In the genomic region with DNA sequence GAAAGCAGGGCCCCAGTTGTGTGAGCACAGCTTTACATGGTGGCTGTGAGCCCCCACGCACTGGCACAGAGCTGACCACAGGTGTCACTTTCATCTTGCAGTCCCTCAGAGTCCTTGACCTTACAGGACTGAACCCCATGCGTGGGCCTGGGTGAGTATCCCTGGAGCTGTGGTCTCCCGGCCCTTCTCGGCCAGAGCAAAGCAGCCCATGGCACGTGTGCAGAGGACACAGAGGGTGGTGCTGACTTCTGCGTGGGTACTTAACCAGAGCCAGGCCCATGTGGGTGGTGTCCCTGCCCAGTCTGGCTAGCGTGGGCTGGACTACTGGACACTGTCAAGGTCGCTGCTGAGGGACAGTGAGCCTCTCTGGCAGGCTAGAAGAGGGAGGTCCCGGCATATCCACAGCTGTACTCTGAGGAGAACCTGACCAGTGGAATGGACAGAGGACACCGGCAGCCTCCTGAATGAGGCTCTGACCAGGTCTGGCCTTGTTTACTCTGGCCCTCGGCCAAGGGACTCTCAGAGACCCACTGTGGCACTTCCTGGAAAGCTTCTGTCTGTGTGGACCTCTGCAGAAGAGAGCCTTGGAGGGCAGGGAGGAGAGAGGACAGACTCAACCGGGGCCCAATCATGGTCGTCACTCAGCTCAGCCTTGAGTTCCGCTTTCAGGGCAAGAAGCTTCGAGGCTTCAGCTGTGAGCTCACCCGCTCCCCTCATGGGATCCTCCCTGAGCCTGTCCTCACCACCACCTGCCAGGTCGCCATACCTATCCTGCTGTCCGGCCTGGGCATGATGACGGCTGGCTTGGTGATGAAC, we compare ENCODE assay signal across 7 mouse cellular contexts. TPM values are rescaled to one million over a fixed set of nuclear protein-coding genes. Genes with fewer than 3 reads are reported as not detected.
A peak's percentile ranks its signal among the peaks of the same experiment; 100 is the strongest.
DNase-seq lines count a peak whose midpoint lies in the region; ATAC-seq lines count a peak whose summit lies in the region.

No protein-coding gene starts in this region.

- H3K4me1 ChIP-seq in heart, embryonic 16.5 days (ENCODE audit: control insufficient read depth, insufficient read depth, low read length), result peaks cover 70% of the 10 kb centered on the region
- H3K4me1 ChIP-seq in liver, embryonic 16.5 days (ENCODE audit: control insufficient read depth, low read depth, low read length), result peaks cover 68% of the 10 kb centered on the region

- ATAC-seq in heart, embryonic 16.5 days (replicated peaks; ENCODE audit: extremely low read depth, insufficient read depth, low FRiP score), result no peak
- ATAC-seq in liver, embryonic 16.5 days (ENCODE audit: low read depth), result peak; percentile 49
- no peak for ATAC-seq in CD4-positive, CD25-positive, alpha-beta regulatory T cell, adult 4 months

- H3K36me3 ChIP-seq in heart, embryonic 16.5 days (ENCODE audit: control insufficient read depth, insufficient read depth), result no peaks in the 10 kb centered on the region
- no peaks in the 10 kb centered on the region for H3K36me3 ChIP-seq in liver, embryonic 16.5 days (ENCODE audit: control insufficient read depth, insufficient read depth)

- peak; percentile 22 to 29 for DNase-seq in B cell, adult 2 months
- peak; percentile 27 for DNase-seq in MN1 (ENCODE audit: low spot score)
- DNase-seq in yolk sac, embryonic 10.5 days (ENCODE audit: low spot score), result peak; percentile 57
- DNase-seq in urinary bladder, adult 2 months (ENCODE audit: low spot score), result no peak

- WGBS in heart, embryonic 16.5 days, result 43% methylated on average over 19 of the region's 19 CpGs
- 17% methylated on average over 19 of the region's 19 CpGs for WGBS in liver, embryonic 16.5 days (ENCODE audit: insufficient replicate concordance)

- H3K9ac ChIP-seq in heart, embryonic 16.5 days (ENCODE audit: low read length), result peak overlapping the region; percentile 51
- H3K9ac ChIP-seq in liver, embryonic 16.5 days (ENCODE audit: low read depth, low read length), result peak overlapping the region; percentile 81

- H3K9me3 ChIP-seq in heart, embryonic 16.5 days (replicated peaks; ENCODE audit: control insufficient read depth, low read length), result no peaks in the 10 kb centered on the region
- H3K9me3 ChIP-seq in liver, embryonic 16.5 days (replicated peaks; ENCODE audit: control insufficient read depth, low read length), result no peaks in the 10 kb centered on the region

- no peak overlapping the region for H3K4me3 ChIP-seq in heart, embryonic 16.5 days (ENCODE audit: low read length)
- H3K4me3 ChIP-seq in liver, embryonic 16.5 days (ENCODE audit: low read depth, low read length), result peak overlapping the region; percentile 70

- no peaks in the 10 kb centered on the region for H3K27me3 ChIP-seq in heart, embryonic 16.5 days (ENCODE audit: control insufficient read depth, insufficient read depth, low read length)
- no peaks in the 10 kb centered on the region for H3K27me3 ChIP-seq in liver, embryonic 16.5 days (ENCODE audit: control insufficient read depth, insufficient read depth, low read depth, low read length)

- 0 out of 2 replicates have a peak overlapping the region, but pooled peaks have one; percentile 10 for H3K4me2 ChIP-seq in heart, embryonic 16.5 days (ENCODE audit: low read depth, low read length)
- H3K4me2 ChIP-seq in liver, embryonic 16.5 days (ENCODE audit: low read depth, low read length), result peak overlapping the region; percentile 80

- H3K27ac ChIP-seq in heart, embryonic 16.5 days (ENCODE audit: low read length), result peak overlapping the region; percentile 26
- H3K27ac ChIP-seq in liver, embryonic 16.5 days (ENCODE audit: low read length), result peak overlapping the region; percentile 98

RNA-seq across cellular contexts. Expression of gene Slc41a3, which starts 14.5 kb away (rescaled TPM):
- polyA plus RNA-seq in heart, embryonic 16.5 days (2015; fragmentation: Nextera tagmentation; extraction: Ambion mirVana), result 10.0 and 11.9 TPM in 2 replicates
- 46.0 and 49.8 TPM in 2 replicates for polyA plus RNA-seq in liver, embryonic 16.5 days (2015; fragmentation: Nextera tagmentation; extraction: Ambion mirVana)
- 6.9 and 9.0 TPM in 2 replicates for polyA plus RNA-seq in urinary bladder, adult 2 months (2012; rRNA removed)
- 10 to 100 TPM in 1 of 2 experiments, 1 to 10 TPM in 1; 8.2 to 11.8 TPM for polyA plus RNA-seq in CD4-positive, CD25-positive, alpha-beta regulatory T cell, adult 4 months (2017; shearing (Covaris generic))
